Mouse (Mus musculus) midbrain, postnatal 0 days (tissue): ENCODE data around the gene Nipa1. TPM values are rescaled to one million over a fixed set of nuclear protein-coding genes. Genes with fewer than 3 reads are reported as not detected.

Experiments used
- ATAC-seq: fragments of 200-750 bp; cut with Nextera tagmentation; 2 replicates; pipeline ENCODE4 v1.8.0; 2017; ENCODE audit warnings: moderate number of reproducible peaks, mild to moderate bottlenecking, moderate TSS enrichment, moderate library complexity; ENCODE audit not compliant: low FRiP score
- DNase-seq: peaks from one replicate; pipeline ENCODE4 v3.0.0-alpha.2; 2015; ENCODE audit warnings: low spot score
- H3K27ac ChIP-seq: fragments of 300-500 bp; sonication (generic); 2 replicates; pipeline ENCODE4 v1.5.1; 2014; ENCODE audit warnings: low read depth, mild to moderate bottlenecking, low read length, mixed read lengths
- H3K27me3 ChIP-seq: fragments of 300-500 bp; sonication (generic); 2 replicates; pipeline ENCODE4 v1.6.1; 2014; ENCODE audit warnings: low read length, control low read depth, mixed read lengths; ENCODE audit not compliant: insufficient read depth
- H3K36me3 ChIP-seq: fragments of 300-500 bp; sonication (generic); 2 replicates; pipeline ENCODE4 v1.6.1; 2014; ENCODE audit warnings: low read length, control low read depth, mixed read lengths; ENCODE audit not compliant: insufficient read depth
- H3K4me1 ChIP-seq: fragments of 300-500 bp; sonication (generic); 2 replicates; pipeline ENCODE4 v1.6.1; 2014; ENCODE audit warnings: mild to moderate bottlenecking, control low read depth, antibody characterized with exemption, low read length, mixed read lengths; ENCODE audit not compliant: insufficient read depth
- H3K4me2 ChIP-seq: fragments of 300-500 bp; sonication (generic); 2 replicates; pipeline ENCODE4 v1.6.1; 2014; ENCODE audit warnings: low read depth, mild to moderate bottlenecking, low read length, mixed read lengths; ENCODE audit not compliant: poor library complexity, severe bottlenecking
- H3K4me3 ChIP-seq: fragments of 300-500 bp; sonication (generic); 2 replicates; pipeline ENCODE4 v1.5.1; 2014; ENCODE audit warnings: low read depth, mild to moderate bottlenecking, low read length, moderate library complexity
- H3K9ac ChIP-seq: fragments of 300-500 bp; sonication (generic); replicated peaks from 2 replicates; pipeline ENCODE4 v1.6.1; 2014; ENCODE audit warnings: mild to moderate bottlenecking, low read length, moderate library complexity, mixed read lengths; ENCODE audit not compliant: poor library complexity, severe bottlenecking
- H3K9me3 ChIP-seq: fragments of 300-500 bp; sonication (generic); 2 replicates; pipeline ENCODE4 v1.6.1; 2016; ENCODE audit warnings: low read length, control low read depth
- CTCF ChIP-seq: IDR thresholded peaks from 2 replicates; pipeline ENCODE4 v1.5.1; 2016; ENCODE audit warnings: antibody characterized with exemption, mild to moderate bottlenecking
- WGBS: fragments of 180-500 bp; shearing (Covaris S2); extraction: QIAGEN DNeasy Blood & Tissue Kit; methylation state at CpG from one replicate; pipeline ENCODE4 v1.1.7; 2014; 5-methylcytosine and 5-hydroxymethylcytosine counted together
- polyA plus RNA-seq: library from polyadenylated mRNA; unstranded; fragments of >200 nt; fragmentation: Nextera tagmentation; extraction: Ambion mirVana; gene quantifications from 2 replicates; pipeline ENCODE4 v1.2.1, GENCODE M21; 2015
- total RNA-seq: library from RNA; depleted of rRNA; stranded (reverse); fragments of >200 nt; gene quantifications from 2 replicates; pipeline ENCODE4 v1.2.3, GENCODE M21; 2014

Gene Nipa1
- total and polyA plus RNA-seq, 2 experiments from 2014 or later: 31.7 to 48.1 TPM

GRCm38 (mm10) chr7:56050487-56050911 is 30.7 kb upstream of the Nipa1 start:
- Histone ChIP-seq H3K4me1 (peaks cover 8% of the 10 kb centered on the region), H3K9ac (peak overlapping the region; percentile 88), H3K36me3 (no peaks in the 10 kb centered on the region), H3K27ac (peak overlapping the region; percentile 88), H3K4me2 (peak overlapping the region; percentile 65), H3K27me3 (no peaks in the 10 kb centered on the region), H3K9me3 (no peaks in the 10 kb centered on the region), H3K4me3 (peak overlapping the region; percentile 88)
- ATAC-seq (peak; percentile 59), DNase-seq (peak; percentile 29)
- under 1% methylated on average over 18 of the region's 18 CpGs for WGBS
- TF ChIP-seq CTCF: no peak

- Histone ChIP-seq H3K27me3 (no peaks in the 10 kb centered on the region), H3K9ac (peak within 1 kb of the TSS; percentile 88), H3K4me3 (peak within 1 kb of the TSS; percentile 88), H3K4me1 (peaks cover 8% of the 10 kb centered on the region), H3K27ac (peak within 1 kb of the TSS; percentile 88), H3K4me2 (peak within 1 kb of the TSS; percentile 65), H3K9me3 (no peaks in the 10 kb centered on the region), H3K36me3 (no peaks in the 10 kb centered on the region)
- DNase-seq (peak; percentile 100), ATAC-seq (peak; percentile 100)
- TF ChIP-seq CTCF: no peak
- 1% methylated on average over 47 of the region's 47 CpGs for WGBS
Observed at GRCm38 (mm10) chr7:56049831-56050321, 30.1 kb upstream of the Nipa1 start, which contains the start of gene Herc2. Gene Herc2, plus strand, starts transcription at chr7:56050196.

DNA sequence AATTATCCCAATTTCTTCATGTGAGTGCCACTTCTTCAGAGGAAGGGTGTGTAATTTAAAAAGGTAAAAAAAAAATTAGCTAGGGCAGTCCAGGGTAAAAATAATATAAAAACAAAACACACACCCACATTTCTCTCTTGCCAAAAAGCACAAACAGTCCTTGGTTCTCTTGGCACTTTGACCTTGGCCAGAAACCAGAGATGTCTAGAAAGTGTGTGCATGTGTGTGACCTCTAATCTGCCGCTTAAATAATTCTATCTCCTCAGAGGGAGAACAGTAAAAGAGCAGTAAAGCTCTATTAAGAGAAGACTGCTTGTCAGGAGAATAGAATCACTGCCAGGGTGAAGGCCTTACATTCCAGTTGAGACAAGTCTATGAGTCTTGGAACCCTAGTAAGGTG is 27.4 kb upstream of the Nipa1 start:
- Histone ChIP-seq H3K9me3 (no peaks in the 10 kb centered on the region), H3K4me3 (no peak overlapping the region), H3K27ac (no peak overlapping the region), H3K9ac (no peak overlapping the region), H3K27me3 (no peaks in the 10 kb centered on the region), H3K36me3 (no peaks in the 10 kb centered on the region), H3K4me2 (no peak overlapping the region), H3K4me1 (peaks cover 8% of the 10 kb centered on the region)
- WGBS: 82% methylated on average over 1 of the region's 1 CpGs
- DNase-seq (no peak), ATAC-seq (no peak)
- TF ChIP-seq CTCF: no peak

GRCm38 (mm10) chr7:56044267-56044629 is 24.5 kb upstream of the Nipa1 start:
- WGBS: 81% methylated on average over 3 of the region's 3 CpGs
- Histone ChIP-seq H3K36me3 (no peaks in the 10 kb centered on the region), H3K27ac (no peak overlapping the region), H3K9me3 (no peaks in the 10 kb centered on the region), H3K9ac (no peak overlapping the region), H3K4me1 (no peaks in the 10 kb centered on the region), H3K4me3 (no peak overlapping the region), H3K27me3 (no peaks in the 10 kb centered on the region), H3K4me2 (no peak overlapping the region)
- no peak for DNase-seq
- no peak for TF ChIP-seq CTCF
- ATAC-seq: no peak

DNA sequence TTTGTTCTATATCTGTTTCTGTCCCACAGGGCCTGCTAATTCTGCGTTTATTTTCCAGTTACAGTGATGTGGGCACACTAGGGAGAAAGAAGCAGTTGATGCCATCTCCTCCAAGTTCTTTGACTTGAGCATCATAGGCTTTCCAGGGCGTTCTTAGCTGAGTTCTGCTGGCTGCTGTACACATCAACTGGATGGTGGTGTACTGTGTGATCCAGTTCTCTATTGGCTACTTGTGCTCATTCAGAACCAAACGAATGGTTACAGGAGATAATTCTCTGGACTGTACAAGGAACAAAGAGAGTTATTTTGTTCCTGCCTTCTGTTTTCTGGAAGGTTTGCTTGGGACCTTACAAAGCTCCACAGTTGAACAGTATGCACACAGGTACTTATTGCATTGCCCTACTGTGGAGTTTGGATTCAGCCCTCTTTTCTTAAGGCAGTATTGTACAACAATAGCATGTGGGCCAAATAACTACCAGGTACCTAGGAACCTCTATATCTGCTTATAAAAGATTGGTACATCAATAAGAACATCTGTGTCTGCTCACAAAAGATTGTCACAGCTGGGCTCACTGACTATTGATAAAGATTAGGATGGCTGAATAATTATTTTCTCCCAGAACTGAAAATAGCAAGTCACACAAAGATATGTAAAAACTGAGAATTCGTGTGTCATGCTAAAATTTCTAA is 24.0 kb upstream of the Nipa1 start:
- Histone ChIP-seq H3K9ac (no peak overlapping the region), H3K27me3 (no peaks in the 10 kb centered on the region), H3K4me3 (no peak overlapping the region), H3K27ac (no peak overlapping the region), H3K9me3 (no peaks in the 10 kb centered on the region), H3K36me3 (no peaks in the 10 kb centered on the region), H3K4me2 (no peak overlapping the region), H3K4me1 (no peaks in the 10 kb centered on the region)
- TF ChIP-seq CTCF: no peak
- WGBS: 64% methylated on average over 4 of the region's 4 CpGs
- no peak for ATAC-seq
- DNase-seq: no peak

DNA sequence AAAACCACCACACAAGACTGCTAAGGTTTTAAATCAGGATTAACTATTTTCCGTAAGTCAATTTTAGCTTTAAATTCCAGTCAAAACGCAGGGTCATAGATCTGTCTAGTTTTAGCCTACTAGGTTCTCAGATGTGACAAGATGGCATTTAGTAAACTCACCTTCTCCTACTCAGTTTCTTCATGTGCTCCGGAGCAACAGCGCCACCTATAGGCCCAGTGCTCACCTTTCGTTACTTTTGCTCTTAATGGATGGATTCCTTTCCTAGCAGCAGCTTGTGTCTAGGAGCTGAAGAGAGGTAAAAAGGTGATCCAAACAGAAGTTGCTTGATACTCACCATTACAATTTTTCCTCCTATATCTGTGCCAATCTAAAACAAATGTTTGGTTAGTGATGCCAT is 22.6 kb upstream of the Nipa1 start:
- TF ChIP-seq CTCF: peak; percentile 89
- no peak overlapping the region for H3K4me2 ChIP-seq
- no peaks in the 10 kb centered on the region for H3K36me3 ChIP-seq
- ATAC-seq (no peak), DNase-seq (peak; percentile 72)
- WGBS: 19% methylated on average over 5 of the region's 5 CpGs
- no peaks in the 10 kb centered on the region for H3K9me3 ChIP-seq
- no peaks in the 10 kb centered on the region for H3K4me1 ChIP-seq
- H3K27ac ChIP-seq: no peak overlapping the region
- H3K9ac ChIP-seq: no peak overlapping the region
- H3K4me3 ChIP-seq: no peak overlapping the region
- no peaks in the 10 kb centered on the region for H3K27me3 ChIP-seq
